Mouse (Mus musculus) heart, adult 2 months (tissue): Measurements from ENCODE around the gene Chd8.

Experiments used
- CTCF ChIP-seq: fragments of 200-600 bp; IDR thresholded peaks from 2 replicates; pipeline ENCODE4 v1.8.1; 2022; ENCODE audit warnings: antibody characterized with exemption, mild to moderate bottlenecking, moderate library complexity
- EP300 ChIP-seq: fragments of 200-500 bp; IDR thresholded peaks from 2 replicates; pipeline ENCODE4 v1.6.1; 2011; ENCODE audit warnings: low read depth, low read length, control low read depth; ENCODE audit not compliant: insufficient read depth
- POLR2A ChIP-seq: fragments of 200-500 bp; IDR thresholded peaks from 2 replicates; pipeline ENCODE4 v1.6.1; 2011; ENCODE audit warnings: mild to moderate bottlenecking, low read depth, low read length, control low read depth; ENCODE audit not compliant: insufficient read depth

GRCm38 (mm10) chr14:52225972-52226371, 31.6 kb downstream of the Chd8 start:
- TF ChIP-seq CTCF, result no peak
- TF ChIP-seq EP300, result no peak
- no peak for TF ChIP-seq POLR2A
